ENCODE assay signal across 26 mouse cellular contexts in the genomic region with DNA sequence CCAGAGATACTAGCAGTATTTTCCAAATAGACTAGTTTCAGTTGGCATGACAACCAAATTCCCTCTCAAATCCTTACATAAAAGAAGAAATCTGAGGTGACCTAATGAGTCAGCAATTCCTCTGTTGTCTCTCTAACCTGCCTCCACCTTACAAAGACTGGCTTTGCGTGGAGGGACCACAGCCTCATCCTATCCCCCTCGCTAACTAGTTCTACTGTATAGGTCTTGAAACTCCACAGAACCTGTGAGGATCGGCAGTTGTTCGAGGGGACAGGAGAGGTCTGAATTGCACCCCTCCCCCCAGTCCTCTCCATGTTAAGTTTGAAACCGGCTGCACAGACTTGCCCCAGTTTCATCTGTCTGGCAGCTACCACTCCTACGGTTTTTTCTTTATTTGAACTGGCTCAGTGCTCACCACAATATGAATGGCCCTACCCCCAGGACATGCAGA. TPM values are rescaled to one million over a fixed set of nuclear protein-coding genes. Genes with fewer than 3 reads are reported as not detected.
DNase-seq lines count a peak whose midpoint lies in the region; ATAC-seq and TF ChIP-seq lines count a peak whose summit lies in the region.
"Had no signal": no experiment of that assay in that cellular context is flagged by ENCODE, and none has a peak within 500 bp of the region (broad histone marks: within the 10 kb centered on the region; RNA-seq: fewer than 3 reads in every experiment).

No protein-coding gene starts in this region.

- intact Hi-C loops in left cerebral cortex, postnatal 36 days (cut with DNase I): no loop called here

- H3K27ac ChIP-seq in midbrain, embryonic 11.5 days (ENCODE audit: low read depth, low read length): no peak overlapping the region
- no peak overlapping the region for H3K27ac ChIP-seq in cerebellum, adult 2 months (ENCODE audit: insufficient read depth, low read length)
- H3K27ac ChIP-seq: forebrain, embryonic 10.5 days; heart, embryonic 15.5 days; liver, embryonic 15.5 days had no signal

- WGBS in midbrain, embryonic 11.5 days: 69% methylated on average over 6 of the region's 6 CpGs
- WGBS in cerebellum, adult 2 months: 70% methylated on average over 6 of the region's 6 CpGs

- no peaks in the 10 kb centered on the region for H3K27me3 ChIP-seq in midbrain, embryonic 11.5 days (ENCODE audit: control insufficient read depth, insufficient read depth, low read length)
- no peaks in the 10 kb centered on the region for H3K27me3 ChIP-seq in cerebellum, adult 2 months (ENCODE audit: control insufficient read depth, insufficient read depth, low read length)
- H3K27me3 ChIP-seq: heart, embryonic 15.5 days; liver, embryonic 15.5 days had no signal

- H3K9ac ChIP-seq in midbrain, embryonic 11.5 days (ENCODE audit: low read length): no peak overlapping the region
- H3K9ac ChIP-seq: heart, embryonic 15.5 days; liver, embryonic 15.5 days had no signal

- DNase-seq in frontal cortex, postnatal 25 days (ENCODE audit: low spot score in 2 of 2): peak; percentile 12 to 28
- no peak for DNase-seq in frontal cortex, postnatal 14 days (ENCODE audit: low spot score in 2 of 2)
- peak; percentile 39 for DNase-seq in right cerebral cortex, adult 18-20 months
- no peak for DNase-seq in right cerebral cortex, postnatal 4 days
- peak; percentile 15 to 22 for DNase-seq in left cerebral cortex, postnatal 36 days (ENCODE audit: low spot score in 2 of 2)
- DNase-seq in midbrain, embryonic 11.5 days (ENCODE audit: low spot score, missing footprints): no peak
- DNase-seq in cerebellum, adult 2 months: no peak
- no peak for DNase-seq in embryo, embryonic 10 days (ENCODE audit: low spot score)
- DNase-seq: adrenal gland, adult 8-10 months; cerebellum, postnatal 10 days; embryo, embryonic 11 days; gastrocnemius, postnatal 36 days; heart, postnatal 4 days; kidney, postnatal 36 days; spleen, adult 18-20 months had no signal

- H3K4me1 ChIP-seq in midbrain, embryonic 11.5 days (ENCODE audit: control insufficient read depth, insufficient read depth, low read length): no peaks in the 10 kb centered on the region
- H3K4me1 ChIP-seq in cerebellum, adult 2 months (ENCODE audit: control insufficient read depth, insufficient read depth, low read length): no peaks in the 10 kb centered on the region
- H3K4me1 ChIP-seq: heart, embryonic 15.5 days; megakaryocyte, embryonic 14.5 days had no signal

- no peaks in the 10 kb centered on the region for H3K36me3 ChIP-seq in midbrain, embryonic 11.5 days (ENCODE audit: control insufficient read depth, insufficient read depth, low read length)
- H3K36me3 ChIP-seq: forebrain, embryonic 10.5 days; heart, embryonic 15.5 days; liver, embryonic 15.5 days had no signal

- ATAC-seq in midbrain, embryonic 11.5 days (ENCODE audit: low FRiP score): no peak
- ATAC-seq: hindbrain, embryonic 16.5 days; intestine, embryonic 16.5 days had no signal

- no peak for TF ChIP-seq POLR2A in cerebellum, adult 2 months (IDR thresholded peaks at IDR 0.05; ENCODE audit: borderline replicate concordance, insufficient read depth, low read length)

- H3K9me3 ChIP-seq in midbrain, embryonic 11.5 days (ENCODE audit: control insufficient read depth, low read length): peaks cover 3% of the 10 kb centered on the region; the same call in 1 of the 2 replicates
- H3K9me3 ChIP-seq: heart, embryonic 15.5 days; liver, embryonic 15.5 days had no signal

- no peak overlapping the region for H3K4me3 ChIP-seq in midbrain, embryonic 11.5 days (ENCODE audit: low read depth, low read length)
- no peak overlapping the region for H3K4me3 ChIP-seq in cerebellum, adult 2 months (replicated peaks; ENCODE audit: insufficient read depth, low read depth, low read length)
- H3K4me3 ChIP-seq: forebrain, embryonic 10.5 days; heart, embryonic 15.5 days; liver, embryonic 15.5 days; megakaryocyte, embryonic 14.5 days had no signal

- no peak for TF ChIP-seq CTCF in cerebellum, adult 2 months (IDR thresholded peaks at IDR 0.05; ENCODE audit: borderline replicate concordance, insufficient read depth, low read depth, low read length)

- H3K4me2 ChIP-seq in midbrain, embryonic 11.5 days: no peak overlapping the region
- H3K4me2 ChIP-seq: heart, embryonic 15.5 days; liver, embryonic 15.5 days had no signal

RNA-seq across cellular contexts. Expression of a gene that starts 9.2 kb away (rescaled TPM):
- total RNA-seq in left cerebral cortex, postnatal 36 days (2021): 100 to 1,000 TPM; 124 to 125 TPM
- polyA plus RNA-seq in midbrain, embryonic 11.5 days (2014; fragmentation: Nextera tagmentation; extraction: Ambion mirVana): 41.7 and 44.2 TPM in 2 replicates
- 35.4 and 35.9 TPM in 2 replicates for polyA plus RNA-seq in cerebellum, adult 2 months (2012; rRNA removed)

RNA-seq across cellular contexts. Expression of a gene that starts 23.0 kb away (rescaled TPM):
- not detected for total RNA-seq in left cerebral cortex, postnatal 36 days (2021)
- not detected in 2 replicates for polyA plus RNA-seq in midbrain, embryonic 11.5 days (2014; fragmentation: Nextera tagmentation; extraction: Ambion mirVana)
- polyA plus RNA-seq in cerebellum, adult 2 months (2012; rRNA removed): 0.10 TPM in 1 of 2 replicates, not detected in the other
- total RNA-seq: gastrocnemius, postnatal 36 days; heart, postnatal 4 days; layer of hippocampus, postnatal 10 days; midbrain, postnatal 0 days had no signal
- polyA plus RNA-seq: brain, embryonic 14.5 days; forebrain, embryonic 10.5 days; kidney, embryonic 14.5 days; limb, embryonic 11.5 days; midbrain, postnatal 0 days had no signal

Comparison
In these comparisons a context has a peak if more than half of its experiments do, and no peak if none do; other contexts are left out.
1. DNase-seq: peak in frontal cortex, postnatal 25 days (2 of 2), right cerebral cortex, adult 18-20 months (single experiment) and left cerebral cortex, postnatal 36 days (2 of 2); none in frontal cortex, postnatal 14 days (0 of 2), right cerebral cortex, postnatal 4 days (single experiment), midbrain, embryonic 11.5 days (single experiment), cerebellum, adult 2 months (0 of 2) and embryo, embryonic 10 days (single experiment).